Mouse (Mus musculus): ENCODE measurements around the gene Sh2d5. TPM values are rescaled to one million over a fixed set of nuclear protein-coding genes. Genes with fewer than 3 reads are reported as not detected.

Gene Sh2d5
- polyA plus RNA-seq, 1 experiment, result 0.23 TPM

GRCm38 (mm10) chr4:138222396-138222795, 27.8 kb upstream of the Sh2d5 start:
- Histone ChIP-seq H3K36me3 (ENCODE audit: control insufficient read depth, insufficient read depth, low read length) (peaks cover 11% of the 10 kb centered on the region), H3K27me3 (replicated peaks; ENCODE audit: control insufficient read depth, insufficient read depth, low read length) (no peaks in the 10 kb centered on the region), H3K4me1 (ENCODE audit: control insufficient read depth, insufficient read depth, low read length) (peaks cover 5% of the 10 kb centered on the region; the same call in 1 of the 2 replicates), H3K4me3 (ENCODE audit: insufficient read depth, low read depth, low read length) (no peak overlapping the region), H3K27ac (ENCODE audit: insufficient read depth, low read depth, low read length) (no peak overlapping the region)
- WGBS, result 73% methylated on average over 5 of the region's 5 CpGs
- DNase-seq, result no peak
- no peak for TF ChIP-seq POLR2A (IDR thresholded peaks at IDR 0.05; ENCODE audit: low read depth, low read length)
- TF ChIP-seq CTCF (conservative IDR thresholded peaks at IDR 0.05; ENCODE audit: insufficient read depth, insufficient read length, low read depth, low read length), result no peak

GRCm38 (mm10) chr4:138223623-138224022, 26.6 kb upstream of the Sh2d5 start:
- TF ChIP-seq POLR2A (IDR thresholded peaks at IDR 0.05; ENCODE audit: low read depth, low read length), result no peak
- Histone ChIP-seq H3K4me1 (ENCODE audit: control insufficient read depth, insufficient read depth, low read length) (no peaks in the 10 kb centered on the region; the same call in 1 of the 2 replicates), H3K27me3 (replicated peaks; ENCODE audit: control insufficient read depth, insufficient read depth, low read length) (no peaks in the 10 kb centered on the region), H3K27ac (ENCODE audit: insufficient read depth, low read depth, low read length) (no peak overlapping the region), H3K36me3 (ENCODE audit: control insufficient read depth, insufficient read depth, low read length) (peaks cover 12% of the 10 kb centered on the region), H3K4me3 (ENCODE audit: insufficient read depth, low read depth, low read length) (no peak overlapping the region)
- WGBS, result 46% methylated on average over 10 of the region's 10 CpGs
- DNase-seq, result no peak

GRCm38 (mm10) chr4:138246756-138247665, 3.2 kb upstream of the Sh2d5 start:
- Histone ChIP-seq H3K4me3 (ENCODE audit: insufficient read depth, low read depth, low read length) (no peak overlapping the region), H3K36me3 (ENCODE audit: control insufficient read depth, insufficient read depth, low read length) (peaks cover 9% of the 10 kb centered on the region), H3K27me3 (replicated peaks; ENCODE audit: control insufficient read depth, insufficient read depth, low read length) (no peaks in the 10 kb centered on the region), H3K27ac (ENCODE audit: insufficient read depth, low read depth, low read length) (no peak overlapping the region), H3K4me1 (ENCODE audit: control insufficient read depth, insufficient read depth, low read length) (peaks cover 5% of the 10 kb centered on the region; the same call in 1 of the 2 replicates)
- no peak for DNase-seq
- 70% methylated on average over 27 of the region's 27 CpGs for WGBS
- no peak for TF ChIP-seq POLR2A (IDR thresholded peaks at IDR 0.05; ENCODE audit: low read depth, low read length)
- TF ChIP-seq CTCF (conservative IDR thresholded peaks at IDR 0.05; ENCODE audit: insufficient read depth, insufficient read length, low read depth, low read length), result no peak

- Histone ChIP-seq H3K27ac (ENCODE audit: insufficient read depth, low read depth, low read length) (no peak overlapping the region), H3K36me3 (ENCODE audit: control insufficient read depth, insufficient read depth, low read length) (no peaks in the 10 kb centered on the region), H3K27me3 (replicated peaks; ENCODE audit: control insufficient read depth, insufficient read depth, low read length) (no peaks in the 10 kb centered on the region), H3K4me3 (ENCODE audit: insufficient read depth, low read depth, low read length) (no peak overlapping the region), H3K4me1 (ENCODE audit: control insufficient read depth, insufficient read depth, low read length) (peaks cover 5% of the 10 kb centered on the region; the same call in 1 of the 2 replicates)
- TF ChIP-seq CTCF (conservative IDR thresholded peaks at IDR 0.05; ENCODE audit: insufficient read depth, insufficient read length, low read depth, low read length), result no peak
- no peak for TF ChIP-seq POLR2A (IDR thresholded peaks at IDR 0.05; ENCODE audit: low read depth, low read length)
- peak; percentile 24 for DNase-seq
- WGBS, result 3% methylated on average over 14 of the region's 14 CpGs
Observed at GRCm38 (mm10) chr4:138251819-138252218, 1.6 kb downstream of the Sh2d5 start.

GRCm38 (mm10) chr4:138252231-138252630, 2.0 kb downstream of the Sh2d5 start:
- no peak overlapping the region for H3K4me3 ChIP-seq (ENCODE audit: insufficient read depth, low read depth, low read length)
- 40% methylated on average over 5 of the region's 5 CpGs for WGBS
- H3K27me3 ChIP-seq (replicated peaks; ENCODE audit: control insufficient read depth, insufficient read depth, low read length), result no peaks in the 10 kb centered on the region
- no peak for TF ChIP-seq CTCF (conservative IDR thresholded peaks at IDR 0.05; ENCODE audit: insufficient read depth, insufficient read length, low read depth, low read length)
- no peak for TF ChIP-seq POLR2A (IDR thresholded peaks at IDR 0.05; ENCODE audit: low read depth, low read length)
- no peak for DNase-seq
- peaks cover 5% of the 10 kb centered on the region; the same call in 1 of the 2 replicates for H3K4me1 ChIP-seq (ENCODE audit: control insufficient read depth, insufficient read depth, low read length)
- H3K36me3 ChIP-seq (ENCODE audit: control insufficient read depth, insufficient read depth, low read length), result no peaks in the 10 kb centered on the region
- H3K27ac ChIP-seq (ENCODE audit: insufficient read depth, low read depth, low read length), result no peak overlapping the region

GRCm38 (mm10) chr4:138257116-138257687, 7.0 kb downstream of the Sh2d5 start:
- 83% methylated on average over 22 of the region's 22 CpGs for WGBS
- H3K4me1 ChIP-seq (ENCODE audit: control insufficient read depth, insufficient read depth, low read length), result no peaks in the 10 kb centered on the region; the same call in 1 of the 2 replicates
- no peak overlapping the region for H3K4me3 ChIP-seq (ENCODE audit: insufficient read depth, low read depth, low read length)
- H3K27me3 ChIP-seq (replicated peaks; ENCODE audit: control insufficient read depth, insufficient read depth, low read length), result no peaks in the 10 kb centered on the region
- H3K36me3 ChIP-seq (ENCODE audit: control insufficient read depth, insufficient read depth, low read length), result no peaks in the 10 kb centered on the region
- no peak for DNase-seq
- no peak overlapping the region for H3K27ac ChIP-seq (ENCODE audit: insufficient read depth, low read depth, low read length)
- no peak for TF ChIP-seq CTCF (conservative IDR thresholded peaks at IDR 0.05; ENCODE audit: insufficient read depth, insufficient read length, low read depth, low read length)
- no peak for TF ChIP-seq POLR2A (IDR thresholded peaks at IDR 0.05; ENCODE audit: low read depth, low read length)

GRCm38 (mm10) chr4:138258663-138259062, 8.5 kb downstream of the Sh2d5 start:
- no peak for DNase-seq
- Histone ChIP-seq H3K4me1 (ENCODE audit: control insufficient read depth, insufficient read depth, low read length) (no peaks in the 10 kb centered on the region; the same call in 1 of the 2 replicates), H3K36me3 (ENCODE audit: control insufficient read depth, insufficient read depth, low read length) (no peaks in the 10 kb centered on the region), H3K4me3 (ENCODE audit: insufficient read depth, low read depth, low read length) (no peak overlapping the region), H3K27ac (ENCODE audit: insufficient read depth, low read depth, low read length) (no peak overlapping the region), H3K27me3 (replicated peaks; ENCODE audit: control insufficient read depth, insufficient read depth, low read length) (no peaks in the 10 kb centered on the region)
- 93% methylated on average over 7 of the region's 7 CpGs for WGBS
- no peak for TF ChIP-seq POLR2A (IDR thresholded peaks at IDR 0.05; ENCODE audit: low read depth, low read length)
- no peak for TF ChIP-seq CTCF (conservative IDR thresholded peaks at IDR 0.05; ENCODE audit: insufficient read depth, insufficient read length, low read depth, low read length)
